Mouse (Mus musculus) brown adipose tissue, adult 24 weeks (tissue): ENCODE measurements around the gene Gpbp1. TPM values are rescaled to one million over a fixed set of nuclear protein-coding genes. Genes with fewer than 3 reads are reported as not detected.

Experiments
- H3K27ac ChIP-seq: fragments of 200-500 bp; replicated peaks from 2 replicates; pipeline ENCODE4 v1.5.1; 2012; ENCODE audit warnings: low read depth, mild to moderate bottlenecking, low read length
- H3K4me1 ChIP-seq: fragments of 200-500 bp; 2 replicates; pipeline ENCODE4 v1.6.1; 2012; ENCODE audit warnings: low read length, mixed read lengths; ENCODE audit not compliant: control insufficient read depth, insufficient read depth, insufficient read length
- H3K4me3 ChIP-seq: fragments of 200-500 bp; 2 replicates; pipeline ENCODE4 v1.5.1; 2012; ENCODE audit warnings: low read depth, mild to moderate bottlenecking, low read length, moderate library complexity; ENCODE audit not compliant: insufficient read depth
- polyA plus RNA-seq: library from polyadenylated mRNA; stranded (reverse); fragments of >200 nt; gene quantifications from 2 replicates; pipeline ENCODE4 v1.2.4, GENCODE M21; 2012; ENCODE audit not compliant: missing spikeins, insufficient read depth, insufficient read length

Gpbp1 gene
- polyA plus RNA-seq, 1 experiment: 43.1 TPM

GRCm38 (mm10) chr13:111491046-111491756, 1.3 kb upstream of the Gpbp1 start:
- H3K4me1 ChIP-seq: no peaks in the 10 kb centered on the region
- H3K27ac ChIP-seq: no peak overlapping the region
- H3K4me3 ChIP-seq: no peak overlapping the region

- H3K27ac ChIP-seq: peak overlapping the region; percentile 91
- H3K4me3 ChIP-seq: peak overlapping the region; percentile 88
- peaks cover 2% of the 10 kb centered on the region; the same call in 1 of the 2 replicates for H3K4me1 ChIP-seq
These were observed 459 bp downstream of the Gpbp1 start for GRCm38 (mm10) chr13:111489502-111489801.

GRCm38 (mm10) chr13:111488651-111489501, 1.0 kb downstream of the Gpbp1 start:
- peaks cover 2% of the 10 kb centered on the region; the same call in 1 of the 2 replicates for H3K4me1 ChIP-seq
- peak overlapping the region; percentile 92 for H3K4me3 ChIP-seq
- H3K27ac ChIP-seq: peak overlapping the region; percentile 82

GRCm38 (mm10) chr13:111477695-111478094, 12.2 kb downstream of the Gpbp1 start:
- Histone ChIP-seq H3K27ac (no peak overlapping the region), H3K4me3 (no peak overlapping the region), H3K4me1 (peaks cover 10% of the 10 kb centered on the region)

GRCm38 (mm10) chr13:111470562-111471237, 19.2 kb downstream of the Gpbp1 start:
- Histone ChIP-seq H3K4me3 (no peak overlapping the region), H3K4me1 (peaks cover 6% of the 10 kb centered on the region), H3K27ac (no peak overlapping the region)

- Histone ChIP-seq H3K4me3 (no peak overlapping the region), H3K4me1 (peaks cover 2% of the 10 kb centered on the region; the same call in 1 of the 2 replicates), H3K27ac (no peak overlapping the region)
These were observed 22.6 kb downstream of the Gpbp1 start for GRCm38 (mm10) chr13:111467350-111467749.

- Histone ChIP-seq H3K4me3 (no peak overlapping the region), H3K4me1 (peaks cover 3% of the 10 kb centered on the region), H3K27ac (no peak overlapping the region)
These were observed 28.5 kb downstream of the Gpbp1 start for GRCm38 (mm10) chr13:111461424-111461823.

- Histone ChIP-seq H3K4me3 (no peak overlapping the region), H3K27ac (no peak overlapping the region), H3K4me1 (peaks cover 5% of the 10 kb centered on the region)
These were observed 33.1 kb downstream of the Gpbp1 start for GRCm38 (mm10) chr13:111456790-111457189.

- H3K4me1 ChIP-seq: no peaks in the 10 kb centered on the region
- H3K27ac ChIP-seq: no peak overlapping the region
- H3K4me3 ChIP-seq: no peak overlapping the region
These were observed 45.6 kb downstream of the Gpbp1 start for GRCm38 (mm10) chr13:111444325-111444724.

- no peak overlapping the region for H3K27ac ChIP-seq
- no peak overlapping the region for H3K4me3 ChIP-seq
- H3K4me1 ChIP-seq: no peaks in the 10 kb centered on the region
These were observed 58.7 kb downstream of the Gpbp1 start for GRCm38 (mm10) chr13:111431174-111431573.

- Histone ChIP-seq H3K4me3 (no peak overlapping the region), H3K27ac (no peak overlapping the region), H3K4me1 (no peaks in the 10 kb centered on the region)
These were observed 68.6 kb downstream of the Gpbp1 start for GRCm38 (mm10) chr13:111421330-111421729.

- Histone ChIP-seq H3K4me1 (no peaks in the 10 kb centered on the region), H3K27ac (no peak overlapping the region), H3K4me3 (no peak overlapping the region)
These were observed 71.8 kb downstream of the Gpbp1 start for GRCm38 (mm10) chr13:111418087-111418486.

- H3K4me1 ChIP-seq: no peaks in the 10 kb centered on the region
- no peak overlapping the region for H3K4me3 ChIP-seq
- H3K27ac ChIP-seq: no peak overlapping the region
These were observed 76.8 kb downstream of the Gpbp1 start for GRCm38 (mm10) chr13:111413156-111413555.

- Histone ChIP-seq H3K4me3 (no peak overlapping the region), H3K4me1 (no peaks in the 10 kb centered on the region), H3K27ac (no peak overlapping the region)
These were observed 79.1 kb downstream of the Gpbp1 start for GRCm38 (mm10) chr13:111410831-111411230.

GRCm38 (mm10) chr13:111406859-111407389, 83.0 kb downstream of the Gpbp1 start:
- Histone ChIP-seq H3K27ac (no peak overlapping the region), H3K4me1 (no peaks in the 10 kb centered on the region), H3K4me3 (no peak overlapping the region)
